Mouse (Mus musculus): ENCODE measurements around the gene Tmem30c. TPM values are rescaled to one million over a fixed set of nuclear protein-coding genes. Genes with fewer than 3 reads are reported as not detected.
A peak's percentile ranks its signal among the peaks of the same experiment; 100 is the strongest.

Tmem30c gene
- polyA plus RNA-seq, 1 experiment from 2014 or later = 0.05 TPM

DNA sequence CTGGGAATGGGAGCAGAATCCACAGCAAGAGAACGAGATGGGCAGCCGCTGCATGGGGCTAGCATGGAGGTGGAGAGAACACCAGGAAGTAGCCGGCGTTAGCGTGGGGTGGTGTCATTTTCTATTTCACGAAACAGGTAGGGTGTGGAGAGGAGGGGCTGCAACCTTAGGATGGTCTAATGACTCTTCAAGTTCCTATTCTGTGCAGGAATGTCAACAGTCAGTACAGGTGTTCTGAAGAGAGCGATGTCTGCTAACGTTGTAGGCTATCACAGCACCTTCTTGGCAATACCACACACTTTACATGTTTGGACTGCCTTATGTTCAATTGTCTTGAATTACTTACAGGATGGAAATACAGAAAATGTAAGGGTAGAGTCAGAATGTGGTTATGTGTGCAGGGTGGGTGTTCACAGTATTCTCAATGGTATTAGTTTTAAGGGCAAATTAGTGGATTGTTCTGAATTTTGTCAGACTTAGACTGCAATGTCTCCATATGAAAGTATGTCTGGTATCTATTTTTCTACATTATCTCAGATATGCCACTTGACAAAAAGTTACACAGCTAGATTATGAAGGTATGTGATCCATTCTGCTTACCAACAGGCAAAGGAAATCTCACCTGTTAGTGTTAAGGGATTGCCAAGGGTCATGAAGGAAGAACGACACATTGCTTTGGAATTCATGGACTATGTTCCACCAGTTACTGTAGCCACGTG is 2.7 kb upstream of the Tmem30c start:
- WGBS = 79% methylated on average over 10 of the region's 10 CpGs
- Histone ChIP-seq H3K27ac (replicated peaks) (no peak overlapping the region), H3K9me3 (replicated peaks) (no peaks in the 10 kb centered on the region), H3K9ac (no peak overlapping the region), H3K27me3 (no peaks in the 10 kb centered on the region), H3K4me3 (replicated peaks) (no peak overlapping the region), H3K4me2 (replicated peaks) (no peak overlapping the region), H3K36me3 (no peaks in the 10 kb centered on the region), H3K4me1 (no peaks in the 10 kb centered on the region)
- ATAC-seq (ENCODE audit: insufficient number of reproducible peaks, low FRiP score, low TSS enrichment, low read depth) = no peak

DNA sequence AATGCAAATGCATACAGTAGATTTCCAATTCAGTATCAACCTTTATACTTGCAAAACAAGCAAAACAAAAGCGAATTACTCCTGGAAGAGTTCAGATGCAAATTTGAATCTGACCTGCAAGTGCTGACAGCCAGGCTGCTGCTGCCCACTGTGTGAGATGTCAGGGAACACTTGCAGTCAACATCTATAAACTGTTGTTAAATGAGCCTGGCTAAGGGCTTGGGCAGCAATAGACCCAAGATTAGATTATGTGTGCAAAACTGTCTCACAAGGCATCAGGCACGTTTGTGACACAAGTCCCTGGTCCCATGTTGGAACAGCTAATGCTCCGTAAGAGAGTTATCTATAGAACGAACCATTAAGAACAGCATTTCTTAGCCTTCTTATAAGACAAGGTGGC is 369 bp downstream of the Tmem30c start:
- Histone ChIP-seq H3K27ac (replicated peaks) (no peak overlapping the region), H3K9me3 (replicated peaks) (no peaks in the 10 kb centered on the region), H3K36me3 (no peaks in the 10 kb centered on the region), H3K4me1 (no peaks in the 10 kb centered on the region), H3K9ac (no peak overlapping the region), H3K4me3 (replicated peaks) (no peak overlapping the region), H3K27me3 (no peaks in the 10 kb centered on the region), H3K4me2 (replicated peaks) (no peak overlapping the region)
- WGBS = 69% methylated on average over 4 of the region's 4 CpGs
- ATAC-seq (ENCODE audit: insufficient number of reproducible peaks, low FRiP score, low TSS enrichment, low read depth) = no peak

DNA sequence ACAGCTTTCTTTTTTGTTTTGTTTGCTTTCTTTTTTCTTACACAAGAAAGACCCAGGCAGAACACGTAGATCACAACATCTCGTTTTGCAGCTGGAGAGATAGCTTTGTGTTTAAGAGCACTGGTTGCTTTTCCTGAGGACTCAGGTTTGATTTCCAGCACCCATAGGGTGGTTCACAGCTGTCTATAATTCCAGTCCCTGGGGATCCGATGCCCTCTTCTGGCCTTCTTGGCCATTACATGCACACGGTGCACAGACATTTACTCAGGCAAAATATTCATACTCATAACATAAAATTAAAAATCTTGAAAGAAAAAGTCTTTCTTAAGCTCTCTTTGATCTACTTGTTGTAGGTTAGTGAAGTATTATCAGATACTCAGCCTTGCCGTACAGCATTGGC is 969 bp downstream of the Tmem30c start:
- Histone ChIP-seq H3K36me3 (no peaks in the 10 kb centered on the region), H3K27me3 (no peaks in the 10 kb centered on the region), H3K4me3 (replicated peaks) (no peak overlapping the region), H3K4me2 (replicated peaks) (no peak overlapping the region), H3K9ac (no peak overlapping the region), H3K27ac (replicated peaks) (no peak overlapping the region), H3K9me3 (replicated peaks) (no peaks in the 10 kb centered on the region), H3K4me1 (no peaks in the 10 kb centered on the region)
- WGBS = 94% methylated on average over 5 of the region's 5 CpGs
- ATAC-seq (ENCODE audit: insufficient number of reproducible peaks, low FRiP score, low TSS enrichment, low read depth) = no peak

DNA sequence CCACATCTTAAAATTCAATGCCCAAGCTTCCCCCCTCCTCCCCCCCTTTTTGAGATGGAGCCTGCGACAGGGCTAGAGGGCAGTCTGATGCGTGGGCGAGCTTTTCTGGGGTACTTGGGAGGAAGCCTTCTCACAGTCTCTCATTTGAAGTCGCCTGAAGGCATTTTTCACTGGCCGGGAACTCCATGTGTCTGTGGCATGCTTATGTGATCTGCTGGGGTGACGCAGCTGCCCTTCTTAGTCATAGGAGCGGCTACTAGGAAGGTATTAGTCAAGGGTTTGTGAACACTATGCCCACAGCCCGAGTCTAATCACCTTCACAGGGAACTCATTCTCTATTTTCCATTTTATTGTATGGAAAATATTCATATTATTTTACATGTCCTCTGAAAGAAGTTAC is 11.2 kb downstream of the Tmem30c start:
- 45% methylated on average over 8 of the region's 8 CpGs for whole genome bisulfite sequencing

DNA sequence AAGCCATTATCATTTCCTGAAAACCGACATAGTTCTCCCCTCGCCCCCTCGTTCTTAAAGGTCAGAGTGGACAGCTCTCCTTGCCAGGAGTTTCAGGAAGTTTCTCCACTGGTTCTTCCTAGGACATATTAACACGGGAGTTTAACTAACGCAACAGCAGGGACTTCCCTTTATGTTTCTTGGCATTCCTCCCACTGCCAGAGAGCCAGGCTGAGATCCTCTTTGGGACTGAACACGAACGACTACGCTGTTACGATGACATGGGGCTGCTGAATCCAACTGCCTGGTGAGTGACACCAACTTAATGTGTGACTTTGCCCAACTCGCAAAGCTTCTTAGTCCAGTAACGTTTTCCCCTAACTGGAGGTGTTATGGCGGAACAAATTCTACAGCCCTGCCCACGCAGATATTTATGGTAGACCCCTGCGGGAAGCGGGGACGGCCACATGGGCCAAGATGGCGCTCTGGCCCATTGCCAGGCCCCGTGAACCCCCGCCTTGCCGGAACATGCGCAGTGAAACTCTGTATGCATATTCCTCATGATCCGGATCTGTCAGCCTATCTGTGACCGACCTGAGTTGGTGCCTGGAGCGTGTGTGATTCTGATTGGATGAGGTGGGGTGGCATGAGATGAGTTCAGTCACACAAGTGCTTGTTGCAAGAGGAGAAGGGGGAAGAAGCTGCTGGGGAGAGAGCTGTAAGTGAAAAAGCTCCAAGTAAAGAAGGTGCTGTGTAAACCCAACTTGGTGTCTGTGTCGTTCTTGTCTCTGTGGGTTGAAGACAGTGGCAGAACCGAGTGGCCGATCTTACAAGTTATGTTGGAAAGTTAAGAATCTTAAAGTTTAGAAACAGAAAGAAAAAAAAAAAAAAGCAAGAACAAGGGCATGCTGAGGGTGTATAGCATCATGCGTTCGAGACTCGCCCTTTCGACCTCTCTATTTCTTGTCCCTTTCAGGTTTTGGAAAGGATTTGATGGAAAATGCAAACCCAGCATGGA is 12.1 kb downstream of the Tmem30c start:
- no peak for ATAC-seq (ENCODE audit: insufficient number of reproducible peaks, low FRiP score, low TSS enrichment, low read depth)
- 91% methylated on average over 31 of the region's 31 CpGs for WGBS

More for the DNA sequence above, 11.2 kb downstream of the Tmem30c start:
- H3K27ac ChIP-seq (replicated peaks) = no peak overlapping the region
- no peaks in the 10 kb centered on the region for H3K36me3 ChIP-seq
- no peak overlapping the region for H3K4me3 ChIP-seq (replicated peaks)
- H3K9ac ChIP-seq = no peak overlapping the region
- no peaks in the 10 kb centered on the region for H3K9me3 ChIP-seq (replicated peaks)
- no peak overlapping the region for H3K4me2 ChIP-seq (replicated peaks)
- no peak for ATAC-seq (ENCODE audit: insufficient number of reproducible peaks, low FRiP score, low TSS enrichment, low read depth)
- H3K27me3 ChIP-seq = no peaks in the 10 kb centered on the region
- no peaks in the 10 kb centered on the region for H3K4me1 ChIP-seq

DNA sequence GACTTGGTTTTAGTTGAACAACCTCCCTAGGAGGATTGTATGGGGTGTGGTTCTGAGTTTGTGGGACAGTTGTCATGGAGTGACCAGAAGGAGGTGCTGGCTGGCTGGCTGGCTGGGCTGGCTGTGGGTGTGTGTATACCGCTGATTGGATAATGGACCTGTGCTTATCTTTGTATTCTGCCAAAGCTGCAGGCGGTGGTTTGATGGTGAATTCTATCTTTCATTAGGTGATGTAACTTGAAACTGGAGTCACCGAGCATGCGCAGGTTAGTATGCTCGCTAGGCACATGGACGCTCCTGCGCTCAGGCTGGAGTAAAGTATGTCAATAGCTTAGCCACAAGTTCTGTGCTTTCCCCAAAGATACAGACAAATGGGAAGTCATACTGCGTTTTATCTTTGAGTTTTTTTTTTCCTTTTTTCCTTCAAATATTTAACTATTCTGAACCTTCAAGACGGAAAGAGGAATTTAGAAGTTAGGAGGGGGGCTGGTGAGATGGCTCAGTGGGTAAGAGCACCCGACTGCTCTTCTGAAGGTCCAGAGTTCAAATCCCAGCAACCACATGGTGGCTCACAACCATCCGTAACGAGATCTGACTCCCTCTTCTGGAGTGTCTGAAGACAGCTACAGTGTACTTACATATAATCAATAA is 13.6 kb downstream of the Tmem30c start:
- ATAC-seq (ENCODE audit: insufficient number of reproducible peaks, low FRiP score, low TSS enrichment, low read depth) = no peak
- Histone ChIP-seq H3K36me3 (no peaks in the 10 kb centered on the region), H3K27me3 (no peaks in the 10 kb centered on the region), H3K9me3 (replicated peaks) (no peaks in the 10 kb centered on the region), H3K4me2 (replicated peaks) (no peak overlapping the region), H3K27ac (replicated peaks) (no peak overlapping the region), H3K9ac (no peak overlapping the region), H3K4me1 (no peaks in the 10 kb centered on the region), H3K4me3 (replicated peaks) (no peak overlapping the region)
- WGBS = 83% methylated on average over 12 of the region's 12 CpGs

More for the DNA sequence above, 12.1 kb downstream of the Tmem30c start:
- Histone ChIP-seq H3K4me3 (replicated peaks) (no peak overlapping the region), H3K9ac (no peak overlapping the region), H3K4me2 (replicated peaks) (no peak overlapping the region), H3K27ac (replicated peaks) (no peak overlapping the region), H3K27me3 (no peaks in the 10 kb centered on the region), H3K36me3 (no peaks in the 10 kb centered on the region), H3K4me1 (no peaks in the 10 kb centered on the region), H3K9me3 (replicated peaks) (no peaks in the 10 kb centered on the region)

DNA sequence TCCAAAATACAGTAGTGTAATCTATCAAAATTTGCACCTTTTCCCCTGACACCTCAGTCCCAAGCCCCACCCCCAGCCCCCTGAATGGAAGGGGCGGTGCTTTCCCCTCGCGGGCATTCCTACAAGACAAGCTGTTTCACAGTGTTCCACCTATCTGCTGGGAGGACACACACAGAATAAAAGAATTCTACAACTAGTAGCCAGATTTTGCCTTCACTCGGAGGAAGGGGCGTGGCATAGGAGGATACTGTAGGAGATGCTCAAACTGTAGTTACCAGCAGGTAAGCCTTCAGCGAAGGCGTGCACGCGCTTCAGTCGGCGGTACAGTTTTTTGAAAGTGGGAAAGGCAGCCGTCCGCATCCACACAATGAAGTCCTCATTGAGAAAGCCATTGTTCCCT is 22.9 kb downstream of the Tmem30c start:
- H3K27me3 ChIP-seq = no peaks in the 10 kb centered on the region
- H3K4me2 ChIP-seq (replicated peaks) = no peak overlapping the region
- no peak overlapping the region for H3K27ac ChIP-seq (replicated peaks)
- peaks cover 17% of the 10 kb centered on the region for H3K4me1 ChIP-seq
- WGBS = 92% methylated on average over 13 of the region's 13 CpGs
- H3K9me3 ChIP-seq (replicated peaks) = no peaks in the 10 kb centered on the region
- ATAC-seq (ENCODE audit: insufficient number of reproducible peaks, low FRiP score, low TSS enrichment, low read depth) = no peak
- H3K36me3 ChIP-seq = no peaks in the 10 kb centered on the region
- no peak overlapping the region for H3K4me3 ChIP-seq (replicated peaks)
- no peak overlapping the region for H3K9ac ChIP-seq

DNA sequence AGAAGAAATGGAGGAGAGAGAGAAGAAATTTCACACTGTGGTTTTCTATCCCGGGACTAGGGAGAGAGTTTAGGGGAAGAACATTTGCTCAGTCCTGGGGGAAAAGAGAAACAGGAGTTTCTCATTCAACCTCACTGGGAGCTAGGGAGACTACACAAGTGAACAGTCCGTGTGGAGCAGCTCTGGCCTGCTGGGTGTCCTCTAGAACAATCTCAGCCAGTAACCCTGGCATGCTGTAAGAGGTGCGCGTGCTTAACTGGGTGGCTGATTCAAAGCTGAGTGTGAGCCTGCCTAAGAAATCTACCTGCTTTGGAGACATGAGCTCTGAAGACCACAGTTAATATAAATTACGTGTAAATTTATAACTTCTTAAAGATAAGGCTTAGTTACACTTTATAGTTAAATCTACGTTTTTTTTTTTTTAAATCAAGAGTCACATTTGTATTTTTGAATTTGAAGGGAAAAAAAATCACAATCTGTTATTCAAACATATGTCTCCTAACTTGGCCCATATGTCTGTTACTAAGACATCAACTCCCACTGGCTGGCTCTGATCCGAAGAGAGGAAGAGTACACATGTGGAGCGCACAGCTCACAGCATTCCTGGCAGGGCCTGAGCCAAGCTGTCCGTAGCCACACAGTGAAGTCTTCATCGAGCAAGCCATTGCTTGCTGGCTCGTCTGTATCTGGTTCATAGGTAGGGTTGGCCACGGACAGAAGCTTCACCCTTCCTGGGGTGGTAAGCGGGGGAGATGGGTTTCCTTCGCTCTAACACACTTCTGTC is 24.4 kb downstream of the Tmem30c start:
- Histone ChIP-seq H3K9ac (no peak overlapping the region), H3K27ac (replicated peaks) (peak overlapping the region; percentile 60), H3K4me2 (replicated peaks) (no peak overlapping the region), H3K4me1 (peaks cover 17% of the 10 kb centered on the region), H3K9me3 (replicated peaks) (no peaks in the 10 kb centered on the region), H3K4me3 (replicated peaks) (no peak overlapping the region), H3K36me3 (no peaks in the 10 kb centered on the region), H3K27me3 (no peaks in the 10 kb centered on the region)
- ATAC-seq (ENCODE audit: insufficient number of reproducible peaks, low FRiP score, low TSS enrichment, low read depth) = no peak
- WGBS = 56% methylated on average over 14 of the region's 14 CpGs

DNA sequence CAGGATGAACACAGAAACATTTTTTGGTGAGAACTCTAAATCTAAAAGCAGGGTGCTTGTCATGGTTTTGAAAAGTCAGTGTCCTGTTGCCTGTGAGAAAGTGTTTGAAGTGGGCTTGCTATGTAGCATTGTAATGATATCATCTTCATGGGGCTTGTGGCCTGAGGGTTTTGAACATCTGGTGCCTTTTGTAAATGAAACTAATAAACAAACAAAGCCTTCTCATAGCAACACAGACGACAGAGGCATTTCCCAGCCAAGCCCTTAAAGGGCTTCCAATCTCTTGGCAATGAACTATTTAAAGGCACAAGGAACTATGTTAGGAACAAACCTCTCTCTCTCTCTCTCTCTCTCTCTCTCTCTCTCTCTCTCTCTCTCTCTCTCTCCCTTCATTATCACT is 25.6 kb downstream of the Tmem30c start:
- Histone ChIP-seq H3K9me3 (replicated peaks) (no peaks in the 10 kb centered on the region), H3K27ac (replicated peaks) (0 out of 2 replicates have a peak overlapping the region, but pooled peaks have one; percentile 17), H3K36me3 (no peaks in the 10 kb centered on the region), H3K9ac (no peak overlapping the region), H3K4me2 (replicated peaks) (no peak overlapping the region), H3K4me3 (replicated peaks) (no peak overlapping the region), H3K27me3 (no peaks in the 10 kb centered on the region), H3K4me1 (peaks cover 17% of the 10 kb centered on the region)
- ATAC-seq (ENCODE audit: insufficient number of reproducible peaks, low FRiP score, low TSS enrichment, low read depth) = no peak
- WGBS = 0% methylated on average over 1 of the region's 1 CpGs

DNA sequence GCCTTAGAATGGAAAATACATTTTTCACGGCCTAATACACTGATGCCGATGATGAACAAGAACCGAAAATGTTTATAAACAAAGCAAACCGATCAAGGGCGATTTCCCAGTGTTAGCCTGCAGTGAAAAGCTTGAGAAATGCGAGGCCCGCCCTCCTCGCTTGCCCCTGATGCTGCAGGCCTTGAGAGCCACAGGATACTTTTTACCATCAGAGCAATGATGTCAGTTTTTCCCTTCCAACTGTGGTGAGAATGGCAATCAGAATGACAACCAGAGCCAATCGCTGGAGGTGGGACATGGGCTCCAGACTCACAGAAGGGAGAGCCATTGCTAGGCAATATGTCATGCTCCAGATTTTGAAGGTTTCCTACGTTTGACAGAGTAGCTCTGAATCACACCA is 32.5 kb downstream of the Tmem30c start:
- Histone ChIP-seq H3K27me3 (no peaks in the 10 kb centered on the region), H3K9ac (no peak overlapping the region), H3K27ac (replicated peaks) (no peak overlapping the region), H3K4me1 (no peaks in the 10 kb centered on the region), H3K9me3 (replicated peaks) (no peaks in the 10 kb centered on the region), H3K4me2 (replicated peaks) (no peak overlapping the region), H3K36me3 (no peaks in the 10 kb centered on the region), H3K4me3 (replicated peaks) (no peak overlapping the region)
- WGBS = 85% methylated on average over 10 of the region's 10 CpGs
- ATAC-seq (ENCODE audit: insufficient number of reproducible peaks, low FRiP score, low TSS enrichment, low read depth) = no peak

Data from embryonic facial prominence, embryonic 15.5 days (tissue).